Mouse (Mus musculus) limb, embryonic 14.5 days (tissue): ENCODE data around the gene Plac1. TPM values are rescaled to one million over a fixed set of nuclear protein-coding genes. Genes with fewer than 3 reads are reported as not detected.

Experiments used
- ATAC-seq: fragments of 200-750 bp; cut with Nextera tagmentation; 2 replicates; pipeline ENCODE4 v1.8.0; 2017; ENCODE audit warnings: low read depth, moderate number of reproducible peaks, moderate TSS enrichment; ENCODE audit not compliant: low FRiP score
- DNase-seq: peaks from one replicate; pipeline ENCODE4 v3.0.0-alpha.2; 2015; ENCODE audit warnings: low spot score
- H3K27ac ChIP-seq: fragments of 300-500 bp; sonication (generic); replicated peaks from 2 replicates; pipeline ENCODE4 v1.5.1; 2014; ENCODE audit warnings: low read depth, mild to moderate bottlenecking, low read length, moderate library complexity, mixed read lengths
- H3K27me3 ChIP-seq: fragments of 300-500 bp; sonication (generic); 2 replicates; pipeline ENCODE4 v1.6.1; 2014; ENCODE audit warnings: low read length, mixed read lengths; ENCODE audit not compliant: control insufficient read depth, insufficient read depth
- H3K36me3 ChIP-seq: fragments of 300-500 bp; sonication (generic); 2 replicates; pipeline ENCODE4 v1.6.1; 2014; ENCODE audit warnings: mild to moderate bottlenecking, low read length, moderate library complexity, mixed read lengths; ENCODE audit not compliant: control insufficient read depth, insufficient read depth
- H3K4me1 ChIP-seq: fragments of 300-500 bp; sonication (generic); 2 replicates; pipeline ENCODE4 v1.6.1; 2014; ENCODE audit warnings: antibody characterized with exemption, low read length, mixed read lengths; ENCODE audit not compliant: control insufficient read depth, insufficient read depth
- H3K4me2 ChIP-seq: fragments of 300-500 bp; sonication (generic); replicated peaks from 2 replicates; pipeline ENCODE4 v1.6.1; 2014; ENCODE audit warnings: low read depth, mild to moderate bottlenecking, low read length, moderate library complexity; ENCODE audit not compliant: severe bottlenecking
- H3K4me3 ChIP-seq: fragments of 300-500 bp; sonication (generic); replicated peaks from 2 replicates; pipeline ENCODE4 v1.5.1; 2014; ENCODE audit warnings: low read length
- H3K9ac ChIP-seq: fragments of 300-500 bp; sonication (generic); 2 replicates; pipeline ENCODE4 v1.6.1; 2014; ENCODE audit warnings: mild to moderate bottlenecking, low read depth, low read length, moderate library complexity; ENCODE audit not compliant: severe bottlenecking
- H3K9me3 ChIP-seq: fragments of 300-500 bp; sonication (generic); 2 replicates; pipeline ENCODE4 v1.6.1; 2016; ENCODE audit warnings: low read length; ENCODE audit not compliant: control insufficient read depth
- POLR2A ChIP-seq: fragments of 200-500 bp; IDR thresholded peaks from 2 replicates; pipeline ENCODE4 v1.8.0; 2012; ENCODE audit warnings: inconsistent platforms, mild to moderate bottlenecking, moderate library complexity, borderline replicate concordance; ENCODE audit not compliant: insufficient read depth, insufficient read length; ENCODE audit errors: extremely low read depth
- WGBS: fragments of 180-500 bp; shearing (Covaris S2); extraction: QIAGEN DNeasy Blood & Tissue Kit; methylation state at CpG from one replicate; pipeline ENCODE4 v1.1.7; 2014; 5-methylcytosine and 5-hydroxymethylcytosine counted together
- polyA plus RNA-seq, 2 experiments: library from polyadenylated mRNA; depleted of rRNA in 1 of 2; stranded (reverse) in 1 of 2; unstranded in 1 of 2; fragments of >200 nt; fragmentation: Nextera tagmentation in 1 of 2; extraction: Ambion mirVana in 1 of 2; gene quantifications; 2 replicates each; pipeline versions ENCODE4 v1.2.1 to v1.2.3; 2012 to 2014

Plac1 gene
- polyA plus RNA-seq, 2 experiments: 12.6 to 14.0 TPM

DNA sequence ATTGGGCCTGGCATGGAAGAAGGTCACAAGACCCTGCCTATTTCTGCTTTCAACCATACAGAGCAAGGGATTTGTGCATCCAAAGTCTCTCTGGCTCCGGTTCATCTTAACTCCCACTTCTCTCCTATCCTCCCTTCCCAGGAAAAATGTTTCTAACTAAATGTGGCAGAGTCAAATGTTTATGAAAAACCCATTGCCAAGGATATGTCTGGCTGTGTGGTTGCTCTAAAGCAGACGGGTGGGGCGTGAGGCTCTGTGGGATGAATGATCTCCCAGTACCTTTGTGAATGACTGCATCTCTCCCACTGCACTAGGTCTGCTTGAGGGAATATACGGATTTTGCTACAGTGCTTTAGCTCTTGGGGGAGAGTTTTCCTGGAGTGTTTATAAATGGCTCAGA is 193.9 kb downstream of the Plac1 start:
- Histone ChIP-seq H3K27ac (peak overlapping the region; percentile 61), H3K27me3 (no peaks in the 10 kb centered on the region), H3K4me1 (peaks cover 5% of the 10 kb centered on the region; the same call in 1 of the 2 replicates), H3K36me3 (no peaks in the 10 kb centered on the region), H3K9ac (no peak overlapping the region), H3K4me3 (no peak overlapping the region), H3K9me3 (no peaks in the 10 kb centered on the region), H3K4me2 (no peak overlapping the region)
- TF ChIP-seq POLR2A: no peak
- 65% methylated on average over 4 of the region's 4 CpGs for WGBS
- ATAC-seq: 0 out of 2 replicates have a peak, but pooled peaks have one; percentile 7
- DNase-seq: no peak

- Histone ChIP-seq H3K27ac (peak overlapping the region; percentile 61), H3K4me3 (no peak overlapping the region), H3K4me2 (no peak overlapping the region), H3K27me3 (no peaks in the 10 kb centered on the region), H3K9me3 (no peaks in the 10 kb centered on the region), H3K36me3 (no peaks in the 10 kb centered on the region), H3K9ac (no peak overlapping the region), H3K4me1 (peaks cover 3% of the 10 kb centered on the region; the same call in 1 of the 2 replicates)
- no peak for DNase-seq
- no peak for TF ChIP-seq POLR2A
- WGBS: 29% methylated on average over 10 of the region's 10 CpGs
- ATAC-seq: no peak
Measured at GRCm38 (mm10) chrX:53045187-53045903, 194.6 kb downstream of the Plac1 start.

GRCm38 (mm10) chrX:53041006-53041405 is 198.9 kb downstream of the Plac1 start:
- no peak overlapping the region for H3K9ac ChIP-seq
- no peaks in the 10 kb centered on the region for H3K27me3 ChIP-seq
- TF ChIP-seq POLR2A: no peak
- H3K4me1 ChIP-seq: peaks cover 3% of the 10 kb centered on the region; the same call in 1 of the 2 replicates
- WGBS: 87% methylated on average over 6 of the region's 6 CpGs
- no peaks in the 10 kb centered on the region for H3K9me3 ChIP-seq
- no peak overlapping the region for H3K4me2 ChIP-seq
- DNase-seq (no peak), ATAC-seq (no peak)
- no peaks in the 10 kb centered on the region for H3K36me3 ChIP-seq
- no peak overlapping the region for H3K4me3 ChIP-seq
- no peak overlapping the region for H3K27ac ChIP-seq

- no peak overlapping the region for H3K9ac ChIP-seq
- no peak for ATAC-seq
- WGBS: 82% methylated on average over 6 of the region's 6 CpGs
- no peaks in the 10 kb centered on the region for H3K27me3 ChIP-seq
- H3K9me3 ChIP-seq: no peaks in the 10 kb centered on the region
- DNase-seq: no peak
- no peak overlapping the region for H3K4me3 ChIP-seq
- peaks cover 1% of the 10 kb centered on the region; the same call in 1 of the 2 replicates for H3K4me1 ChIP-seq
- no peak for TF ChIP-seq POLR2A
- H3K36me3 ChIP-seq: no peaks in the 10 kb centered on the region
- no peak overlapping the region for H3K4me2 ChIP-seq
- no peak overlapping the region for H3K27ac ChIP-seq
Measured at GRCm38 (mm10) chrX:53040138-53040537, 199.8 kb downstream of the Plac1 start.

GRCm38 (mm10) chrX:53039651-53040050 is 200.3 kb downstream of the Plac1 start:
- Histone ChIP-seq H3K4me2 (no peak overlapping the region), H3K9ac (no peak overlapping the region), H3K36me3 (no peaks in the 10 kb centered on the region), H3K27ac (no peak overlapping the region), H3K4me3 (no peak overlapping the region), H3K27me3 (no peaks in the 10 kb centered on the region), H3K4me1 (no peaks in the 10 kb centered on the region), H3K9me3 (no peaks in the 10 kb centered on the region)
- ATAC-seq (no peak), DNase-seq (no peak)
- TF ChIP-seq POLR2A: no peak
- WGBS: 44% methylated on average over 5 of the region's 5 CpGs
